Mouse (Mus musculus): Measurements from ENCODE around the gene Akt2. TPM values are rescaled to one million over a fixed set of nuclear protein-coding genes. Genes with fewer than 3 reads are reported as not detected.

Gene Akt2
- polyA plus RNA-seq, 1 experiment from 2014 or later = 35.8 TPM

- no peak overlapping the region for H3K9ac ChIP-seq (ENCODE audit: low read depth, low read length)
- no peak for ATAC-seq
- no peak overlapping the region; the same call in 1 of the 2 replicates for H3K27ac ChIP-seq (ENCODE audit: low read depth, low read length)
Observed at GRCm38 (mm10) chr7:27605499-27606285, 14.3 kb downstream of the Akt2 start.

GRCm38 (mm10) chr7:27606481-27607254, 15.3 kb downstream of the Akt2 start:
- peaks cover 24% of the 10 kb centered on the region for H3K36me3 ChIP-seq (ENCODE audit: control insufficient read depth, insufficient read depth)
- H3K4me1 ChIP-seq (replicated peaks; ENCODE audit: control insufficient read depth, insufficient read depth, low read length) = peaks cover 7% of the 10 kb centered on the region; the same call in 1 of the 2 replicates
- WGBS = 57% methylated on average over 10 of the region's 10 CpGs
- H3K9me3 ChIP-seq (ENCODE audit: control insufficient read depth) = no peaks in the 10 kb centered on the region
- no peaks in the 10 kb centered on the region for H3K27me3 ChIP-seq (replicated peaks; ENCODE audit: control insufficient read depth, insufficient read depth, low read length)
- no peak overlapping the region for H3K27ac ChIP-seq (ENCODE audit: low read depth, low read length)
- no peak overlapping the region for H3K9ac ChIP-seq (ENCODE audit: low read depth, low read length)
- ATAC-seq = no peak
- H3K4me3 ChIP-seq (ENCODE audit: low read depth, low read length) = no peak overlapping the region
- H3K4me2 ChIP-seq (replicated peaks; ENCODE audit: low read depth) = no peak overlapping the region
- TF ChIP-seq CTCF (IDR thresholded peaks at IDR 0.05; ENCODE audit: low read depth) = no peak

More at GRCm38 (mm10) chr7:27605499-27606285, 14.3 kb downstream of the Akt2 start:
- no peak for TF ChIP-seq CTCF (IDR thresholded peaks at IDR 0.05; ENCODE audit: low read depth)
- Histone ChIP-seq H3K9me3 (ENCODE audit: control insufficient read depth) (no peaks in the 10 kb centered on the region), H3K4me1 (replicated peaks; ENCODE audit: control insufficient read depth, insufficient read depth, low read length) (peaks cover 7% of the 10 kb centered on the region; the same call in 1 of the 2 replicates), H3K4me2 (replicated peaks; ENCODE audit: low read depth) (no peak overlapping the region), H3K4me3 (ENCODE audit: low read depth, low read length) (no peak overlapping the region), H3K36me3 (ENCODE audit: control insufficient read depth, insufficient read depth) (peaks cover 24% of the 10 kb centered on the region), H3K27me3 (replicated peaks; ENCODE audit: control insufficient read depth, insufficient read depth, low read length) (no peaks in the 10 kb centered on the region)
- WGBS = 70% methylated on average over 9 of the region's 9 CpGs

GRCm38 (mm10) chr7:27607580-27607979, 16.2 kb downstream of the Akt2 start:
- Histone ChIP-seq H3K9me3 (ENCODE audit: control insufficient read depth) (no peaks in the 10 kb centered on the region), H3K27ac (ENCODE audit: low read depth, low read length) (no peak overlapping the region), H3K4me3 (ENCODE audit: low read depth, low read length) (no peak overlapping the region), H3K4me2 (replicated peaks; ENCODE audit: low read depth) (no peak overlapping the region), H3K4me1 (replicated peaks; ENCODE audit: control insufficient read depth, insufficient read depth, low read length) (peaks cover 7% of the 10 kb centered on the region; the same call in 1 of the 2 replicates), H3K27me3 (replicated peaks; ENCODE audit: control insufficient read depth, insufficient read depth, low read length) (no peaks in the 10 kb centered on the region), H3K36me3 (ENCODE audit: control insufficient read depth, insufficient read depth) (peaks cover 24% of the 10 kb centered on the region), H3K9ac (ENCODE audit: low read depth, low read length) (no peak overlapping the region)
- ATAC-seq = no peak
- TF ChIP-seq CTCF (IDR thresholded peaks at IDR 0.05; ENCODE audit: low read depth) = no peak
- WGBS = 72% methylated on average over 5 of the region's 5 CpGs

- Histone ChIP-seq H3K9me3 (ENCODE audit: control insufficient read depth) (no peaks in the 10 kb centered on the region), H3K27me3 (replicated peaks; ENCODE audit: control insufficient read depth, insufficient read depth, low read length) (no peaks in the 10 kb centered on the region), H3K9ac (ENCODE audit: low read depth, low read length) (no peak overlapping the region), H3K4me2 (replicated peaks; ENCODE audit: low read depth) (no peak overlapping the region), H3K4me1 (replicated peaks; ENCODE audit: control insufficient read depth, insufficient read depth, low read length) (0 out of 2 replicates have a peak, but pooled peaks cover 3% of the 10 kb centered on the region), H3K4me3 (ENCODE audit: low read depth, low read length) (no peak overlapping the region), H3K27ac (ENCODE audit: low read depth, low read length) (peak overlapping the region; percentile 15; the same call in 1 of the 2 replicates), H3K36me3 (ENCODE audit: control insufficient read depth, insufficient read depth) (peaks cover 28% of the 10 kb centered on the region)
- TF ChIP-seq CTCF (IDR thresholded peaks at IDR 0.05; ENCODE audit: low read depth) = no peak
- 85% methylated on average over 3 of the region's 3 CpGs for WGBS
- ATAC-seq = no peak
Observed at GRCm38 (mm10) chr7:27608130-27608529, 16.8 kb downstream of the Akt2 start.

GRCm38 (mm10) chr7:27609285-27609684, 17.9 kb downstream of the Akt2 start:
- TF ChIP-seq CTCF (IDR thresholded peaks at IDR 0.05; ENCODE audit: low read depth) = no peak
- 73% methylated on average over 4 of the region's 4 CpGs for WGBS
- peak overlapping the region; percentile 11 for H3K27ac ChIP-seq (ENCODE audit: low read depth, low read length)

GRCm38 (mm10) chr7:27609688-27610087, 18.3 kb downstream of the Akt2 start:
- 72% methylated on average over 2 of the region's 2 CpGs for WGBS

More at GRCm38 (mm10) chr7:27609285-27609684, 17.9 kb downstream of the Akt2 start:
- ATAC-seq = peak; percentile 58
- Histone ChIP-seq H3K27me3 (replicated peaks; ENCODE audit: control insufficient read depth, insufficient read depth, low read length) (no peaks in the 10 kb centered on the region), H3K9ac (ENCODE audit: low read depth, low read length) (no peak overlapping the region), H3K4me1 (replicated peaks; ENCODE audit: control insufficient read depth, insufficient read depth, low read length) (0 out of 2 replicates have a peak, but pooled peaks cover 3% of the 10 kb centered on the region), H3K4me3 (ENCODE audit: low read depth, low read length) (no peak overlapping the region), H3K4me2 (replicated peaks; ENCODE audit: low read depth) (no peak overlapping the region), H3K36me3 (ENCODE audit: control insufficient read depth, insufficient read depth) (peaks cover 32% of the 10 kb centered on the region), H3K9me3 (ENCODE audit: control insufficient read depth) (no peaks in the 10 kb centered on the region)

More at GRCm38 (mm10) chr7:27609688-27610087, 18.3 kb downstream of the Akt2 start:
- TF ChIP-seq CTCF (IDR thresholded peaks at IDR 0.05; ENCODE audit: low read depth) = no peak
- Histone ChIP-seq H3K27me3 (replicated peaks; ENCODE audit: control insufficient read depth, insufficient read depth, low read length) (no peaks in the 10 kb centered on the region), H3K4me1 (replicated peaks; ENCODE audit: control insufficient read depth, insufficient read depth, low read length) (0 out of 2 replicates have a peak, but pooled peaks cover 3% of the 10 kb centered on the region), H3K9ac (ENCODE audit: low read depth, low read length) (no peak overlapping the region), H3K4me2 (replicated peaks; ENCODE audit: low read depth) (no peak overlapping the region), H3K9me3 (ENCODE audit: control insufficient read depth) (no peaks in the 10 kb centered on the region), H3K27ac (ENCODE audit: low read depth, low read length) (no peak overlapping the region; the same call in 1 of the 2 replicates), H3K36me3 (ENCODE audit: control insufficient read depth, insufficient read depth) (peaks cover 32% of the 10 kb centered on the region), H3K4me3 (ENCODE audit: low read depth, low read length) (no peak overlapping the region)
- ATAC-seq = no peak

Data from intestine, postnatal 0 days (tissue).